Mouse (Mus musculus): ENCODE data around the gene Ppp1r7. TPM values are rescaled to one million over a fixed set of nuclear protein-coding genes. Genes with fewer than 3 reads are reported as not detected.
"Not testable (repeated sequence)": the region's sequence is repeated elsewhere in the genome, so short reads cannot be mapped to it uniquely, and the experiment has no call there.

The Ppp1r7 gene
- 10 to 100 TPM; 30.5 to 34.9 TPM for total RNA-seq (2021)

DNA sequence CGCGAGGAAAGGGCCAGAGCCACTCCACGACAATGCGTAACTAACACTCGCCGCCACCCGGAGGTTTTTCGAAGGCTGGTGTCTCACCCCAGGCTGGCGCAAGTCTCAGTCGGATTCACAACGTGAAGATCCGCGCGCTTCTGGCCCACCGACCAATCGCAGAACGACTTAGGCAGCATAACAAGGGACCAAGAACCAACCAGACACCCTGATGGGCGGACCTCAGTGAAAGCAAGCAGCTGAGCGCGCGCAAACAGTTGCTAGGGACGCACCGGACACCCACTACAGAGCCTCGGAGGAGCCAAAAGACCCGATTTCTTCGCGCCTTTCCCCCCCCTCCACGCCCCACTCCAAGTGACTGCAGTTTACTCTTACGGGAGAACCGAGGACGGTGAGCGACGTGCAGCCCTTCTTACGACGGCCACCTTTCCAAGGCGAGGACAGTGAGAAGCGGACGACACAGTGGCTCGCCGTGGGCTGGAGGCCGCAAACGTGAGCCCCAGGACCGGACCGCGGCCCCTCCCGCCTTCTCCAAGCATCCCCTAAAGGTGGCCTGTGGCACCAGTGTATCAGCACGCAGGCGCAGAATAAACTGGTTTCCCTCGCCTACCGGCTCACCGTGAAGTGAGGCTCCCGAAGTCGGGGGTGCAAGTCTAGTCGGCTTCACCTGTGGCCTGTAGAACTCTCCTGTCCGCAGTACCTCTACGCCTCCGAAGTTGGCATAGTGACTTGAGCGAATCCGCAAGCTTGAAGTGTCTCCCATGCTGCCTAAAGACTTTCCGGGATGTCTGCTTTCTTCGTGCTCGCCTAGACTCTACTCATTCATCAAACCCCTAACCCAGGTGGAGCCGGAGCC is at the start of gene Ppp1r7, which contains the start of gene Pask:
Gene Ppp1r7, plus strand, starts transcription at position 207 of the 856 bp plus-strand sequence.
Gene Pask, minus strand, starts transcription at position 835 of the 856 bp plus-strand sequence.
- peak; percentile 95 for DNase-seq

DNA sequence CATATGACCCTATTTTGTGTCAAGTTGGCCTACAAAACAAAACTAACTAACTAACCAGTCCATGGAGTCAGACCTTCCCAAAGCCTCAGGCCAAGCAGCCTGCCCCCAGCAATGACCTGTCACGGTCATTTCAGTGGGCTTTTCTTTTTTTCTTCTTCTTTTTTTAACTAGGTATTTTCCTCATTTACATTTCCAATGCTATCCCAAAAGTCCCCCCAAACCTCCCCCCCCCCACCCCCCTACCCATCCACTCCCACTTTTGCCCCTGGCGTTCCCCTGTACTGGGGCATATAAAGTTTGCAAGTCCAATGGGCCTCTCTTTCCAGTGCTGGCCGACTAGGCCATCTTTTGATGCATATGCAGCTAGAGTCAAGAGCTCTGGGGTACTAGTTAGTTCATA is 48.2 kb upstream of the Ppp1r7 start:
- not testable (repeated sequence) for DNase-seq

DNA sequence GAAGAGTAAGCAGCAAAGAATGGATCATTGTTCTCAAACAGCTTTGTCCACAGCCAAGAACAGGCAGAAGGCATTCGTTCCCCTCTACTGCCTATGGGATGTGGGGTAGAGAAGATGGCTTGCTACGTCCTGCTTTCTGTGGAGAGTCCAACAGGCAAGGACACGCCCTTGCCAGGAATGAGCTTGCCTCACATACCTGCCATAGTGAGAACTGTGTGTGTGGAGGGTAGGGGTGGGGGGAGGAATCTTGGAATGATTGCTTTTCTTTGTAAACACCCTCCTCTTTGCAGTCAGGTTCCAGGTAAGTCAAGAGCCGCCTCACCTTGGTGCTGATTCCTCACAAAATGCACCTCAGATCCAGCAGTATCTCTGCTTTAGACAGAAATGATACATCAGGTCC is 42.9 kb upstream of the Ppp1r7 start:
- DNase-seq = no peak

DNA sequence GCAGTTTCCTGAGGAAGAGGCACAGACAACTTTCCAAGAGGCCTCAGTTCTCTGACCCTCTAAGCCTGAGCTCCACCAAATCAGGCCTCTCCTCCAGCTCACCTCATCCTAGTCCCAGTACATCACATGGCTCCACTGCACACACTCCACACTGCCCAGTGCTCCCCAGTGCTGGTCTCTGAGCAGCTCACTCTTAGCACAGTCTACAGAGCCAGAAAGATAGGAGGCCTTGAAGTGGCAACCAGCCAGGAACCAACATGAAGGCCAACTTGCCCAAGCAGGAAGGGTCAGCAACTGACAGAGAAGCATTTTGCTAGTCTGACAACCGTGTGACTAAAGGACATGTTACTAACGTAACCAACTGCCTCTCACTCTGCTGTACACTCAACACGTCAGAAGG is 42.1 kb upstream of the Ppp1r7 start:
- peak; percentile 49 for DNase-seq

DNA sequence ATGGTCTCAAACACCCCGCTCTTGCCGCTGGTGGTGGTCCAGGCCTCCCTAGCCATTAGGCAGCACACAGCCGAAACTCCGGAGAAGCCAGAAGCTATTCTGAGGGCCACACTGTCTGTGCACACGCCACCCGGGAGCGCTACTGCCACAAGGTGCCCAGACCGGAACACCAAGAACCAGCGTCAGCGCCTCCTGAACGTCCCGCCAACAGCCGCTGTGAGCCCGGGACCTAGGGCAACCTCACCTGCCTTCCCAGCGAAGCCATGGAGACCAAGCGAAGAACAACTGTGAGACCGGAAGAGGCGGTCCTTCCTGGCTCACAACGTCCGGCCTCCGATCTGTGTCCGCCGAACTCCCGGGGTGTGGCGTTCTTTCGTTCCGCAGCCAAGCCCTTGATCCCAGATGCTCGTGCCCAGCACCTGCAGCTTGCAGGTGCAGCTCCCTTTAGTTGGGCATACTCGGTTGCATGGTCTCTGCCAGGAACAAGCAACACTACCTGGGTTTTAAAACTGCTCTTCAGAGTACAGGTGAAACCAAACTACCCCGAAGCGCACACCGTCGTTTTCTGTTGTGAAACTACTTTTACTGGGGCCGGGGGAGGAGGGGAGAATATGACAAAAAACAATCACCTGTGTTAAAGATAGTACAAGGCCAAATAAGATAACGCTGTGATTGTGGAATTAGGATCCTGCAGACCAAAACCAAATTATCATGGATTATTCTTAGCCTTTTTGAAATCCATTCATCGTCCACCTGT is 36.9 kb upstream of the Ppp1r7 start, which contains the start of gene Mterf4:
Gene Mterf4, minus strand, starts transcription at position 335 of the 757 bp plus-strand sequence.
- DNase-seq = peak; percentile 85

DNA sequence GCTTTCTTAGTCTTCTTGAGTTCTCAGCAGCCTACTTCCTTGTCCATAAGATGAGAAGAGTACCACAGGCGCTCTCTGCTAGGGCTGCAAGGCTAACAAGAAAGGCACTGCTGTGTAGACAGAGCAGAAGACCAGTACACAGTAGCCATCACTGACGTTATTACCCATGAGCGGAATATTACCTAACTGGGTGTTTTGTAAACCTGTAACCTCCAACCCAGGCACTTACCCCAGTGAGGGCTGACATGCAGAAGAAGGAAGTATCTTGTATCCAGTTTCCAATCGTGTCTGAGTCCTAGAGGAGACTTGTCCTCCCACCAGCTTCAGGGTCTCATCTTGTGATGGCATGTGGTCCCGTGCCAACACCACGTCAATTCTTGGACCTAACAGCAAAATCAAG is 18.7 kb upstream of the Ppp1r7 start:
- DNase-seq = no peak

DNA sequence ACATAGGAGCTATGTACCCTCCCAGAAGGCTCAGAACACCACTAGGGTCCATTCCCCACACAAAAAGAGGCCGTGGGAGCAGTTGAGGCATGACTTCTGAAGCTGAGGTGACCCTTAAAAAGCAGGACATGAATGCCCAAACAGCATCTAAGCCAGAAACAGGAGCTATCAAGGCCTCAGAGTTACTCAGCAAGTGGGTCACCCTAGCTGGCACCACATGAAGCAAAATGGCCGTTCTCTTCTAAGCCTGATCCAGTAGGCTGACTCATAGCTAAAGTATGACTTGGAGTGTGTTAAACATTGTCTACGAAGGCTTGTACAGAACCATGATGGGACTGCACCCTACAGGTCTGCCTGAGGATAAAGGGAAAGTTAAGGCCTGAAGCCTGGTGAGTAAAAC is 16.2 kb upstream of the Ppp1r7 start:
- no peak for DNase-seq

DNA sequence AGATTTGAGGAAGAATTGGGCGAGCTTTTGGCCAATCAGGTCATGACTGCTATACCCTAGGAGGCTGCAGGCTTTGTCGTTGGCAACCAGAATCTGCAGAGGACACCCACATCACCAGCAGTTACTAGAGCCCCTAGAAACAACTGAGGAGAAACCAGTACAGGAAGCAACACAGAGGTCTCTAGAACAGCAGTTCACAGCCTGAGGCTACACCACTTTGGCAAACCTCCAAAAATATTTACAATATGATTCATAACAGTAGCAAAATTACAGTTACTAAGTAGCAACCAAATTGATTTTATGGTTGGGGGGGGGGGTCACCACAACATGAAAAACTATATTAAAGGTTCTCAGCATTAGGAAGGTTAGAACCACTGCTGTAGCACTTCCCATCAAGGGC is 8.0 kb upstream of the Ppp1r7 start:
- no peak for DNase-seq

DNA sequence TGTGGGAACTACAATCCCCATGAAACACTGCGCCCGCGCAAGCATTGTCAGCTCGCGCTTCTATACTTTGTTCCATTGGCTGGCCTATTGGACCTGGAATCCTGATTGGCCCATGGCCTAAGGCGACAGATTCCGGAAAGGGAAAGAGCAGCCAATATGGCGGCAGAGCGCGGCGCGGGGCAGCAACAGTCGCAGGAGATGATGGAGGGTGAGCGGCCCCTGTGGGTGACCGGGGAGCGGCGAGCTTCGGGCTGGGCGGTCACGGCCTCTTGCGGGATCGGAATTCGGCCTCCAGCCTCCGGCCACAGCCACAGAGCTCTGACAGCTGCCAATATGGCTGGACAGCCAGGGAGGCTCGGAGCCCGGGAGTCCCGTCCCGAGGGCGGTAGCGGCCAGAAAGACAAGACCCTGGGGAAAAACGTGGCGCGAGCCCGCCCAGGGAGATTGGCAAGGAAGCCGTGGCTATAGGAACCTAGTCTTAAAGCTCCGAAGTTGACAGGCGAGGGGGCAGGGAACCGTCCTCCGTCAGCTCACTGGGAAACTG is 922 bp downstream of the Ppp1r7 start:
- DNase-seq = peak; percentile 94

DNA sequence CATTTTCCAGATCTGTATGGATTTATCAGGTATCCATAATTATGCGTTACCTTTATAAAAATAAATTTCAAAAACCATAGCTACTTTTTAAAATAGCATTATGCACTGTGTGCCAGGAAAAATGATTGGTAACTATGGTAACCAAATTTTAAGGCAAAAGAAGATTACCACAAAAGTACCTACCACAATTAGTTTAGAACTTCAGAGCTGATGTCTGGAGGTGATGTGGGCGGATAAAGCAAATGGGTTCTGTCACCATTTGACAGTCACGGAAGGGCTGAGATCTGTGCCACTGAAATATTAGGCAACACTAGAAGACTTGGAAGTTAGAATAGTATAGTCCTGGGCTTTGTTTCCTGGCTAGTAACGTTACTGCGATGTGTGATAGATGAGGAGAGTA is 4.5 kb downstream of the Ppp1r7 start:
- no peak for DNase-seq

DNA sequence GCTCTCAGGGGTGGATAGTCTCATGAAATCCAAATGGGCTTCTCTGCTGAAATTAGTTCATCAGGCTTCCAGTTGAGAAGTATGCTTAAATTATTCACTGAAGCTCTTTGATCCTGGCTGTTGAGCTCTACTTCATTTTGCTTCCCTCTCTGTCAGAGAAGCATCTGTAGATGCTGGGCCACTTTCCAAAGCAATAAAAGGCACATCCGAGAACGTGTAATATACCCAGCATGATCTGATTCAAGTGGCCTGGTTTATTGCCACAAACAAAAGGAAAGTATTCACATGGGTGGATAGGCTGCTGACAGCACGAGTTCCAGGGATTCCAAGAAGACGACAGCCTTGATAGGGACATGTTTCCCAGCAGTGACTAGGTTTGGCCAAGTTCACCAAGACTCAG is 7.0 kb downstream of the Ppp1r7 start:
- DNase-seq = no peak

DNA sequence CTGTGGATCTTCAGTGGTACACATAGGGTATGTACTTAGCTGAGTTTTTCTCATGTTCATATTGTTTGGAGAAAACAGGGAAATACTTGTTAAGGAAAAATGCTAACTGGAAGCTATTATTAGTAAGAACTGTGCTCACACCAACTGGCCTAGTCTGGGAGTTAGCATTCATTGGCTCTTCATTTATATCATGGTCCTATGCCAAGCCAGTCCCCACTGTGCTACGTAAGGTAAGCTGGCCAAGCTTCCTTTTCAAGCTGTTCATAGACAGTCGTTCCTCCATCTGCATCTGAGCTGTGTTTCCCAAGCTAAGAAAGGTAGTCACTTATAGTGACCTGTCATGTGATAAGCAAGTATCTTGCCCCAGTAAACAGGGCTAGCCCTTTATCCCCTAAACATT is 10.1 kb downstream of the Ppp1r7 start:
- no peak for DNase-seq

DNA sequence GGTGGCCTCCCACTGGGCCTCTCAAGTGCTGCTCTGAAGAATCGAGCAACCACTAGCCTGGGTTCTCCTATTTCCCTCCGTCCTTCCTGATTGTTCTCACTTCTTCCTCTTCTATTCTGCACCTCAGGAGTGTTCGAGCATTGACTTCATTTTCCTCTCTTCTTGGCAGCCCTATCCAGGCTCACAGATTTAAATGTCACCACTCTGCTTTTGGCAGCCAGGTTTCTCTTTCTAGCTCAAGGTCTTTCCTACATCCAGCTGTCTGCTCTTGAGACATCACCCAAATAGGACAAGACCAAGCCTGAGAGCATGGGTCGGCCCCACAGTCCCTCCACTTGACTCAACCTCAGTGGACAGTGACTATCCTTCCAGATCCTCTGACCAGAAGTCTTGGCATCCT is 20.0 kb downstream of the Ppp1r7 start:
- DNase-seq = no peak

DNA sequence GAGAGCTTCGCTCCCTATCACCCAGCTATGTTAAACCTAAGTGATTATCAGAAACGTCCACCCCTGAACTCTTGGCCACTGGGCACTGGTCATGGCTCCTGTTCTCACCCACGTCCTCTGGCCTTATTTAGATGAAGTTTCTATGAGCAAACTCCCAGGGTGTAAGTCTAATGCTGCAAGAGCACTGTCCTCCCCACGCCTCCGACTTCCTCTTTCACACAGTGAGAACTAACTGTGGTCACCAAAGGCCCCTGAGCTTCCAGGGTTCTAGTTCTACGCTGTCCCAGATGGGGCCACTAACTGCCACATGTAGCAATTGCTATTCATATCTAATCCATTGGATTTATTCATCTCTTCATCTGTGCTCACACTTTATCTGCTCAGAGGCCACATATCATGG is 23.0 kb downstream of the Ppp1r7 start:
- no peak for DNase-seq

DNA sequence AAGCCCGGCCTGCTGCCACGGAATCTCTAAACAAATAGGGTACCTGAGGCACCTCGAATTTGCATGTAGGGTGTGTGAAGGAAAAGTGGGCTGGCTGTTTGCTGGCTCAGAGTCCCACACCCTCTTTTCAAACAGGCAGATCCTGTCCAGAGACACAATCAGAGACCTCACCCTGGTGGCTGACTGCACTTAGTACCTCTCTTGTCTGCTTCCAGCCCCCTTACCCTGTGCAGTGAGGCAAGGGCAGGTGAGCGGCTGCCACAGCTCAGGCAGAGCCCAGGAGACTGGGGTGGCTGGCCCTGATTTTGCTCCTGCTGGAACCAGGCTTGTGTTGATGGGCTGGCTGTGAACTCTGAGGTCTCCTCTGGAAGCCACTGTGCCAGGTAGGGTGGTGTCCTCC is 31.0 kb downstream of the Ppp1r7 start, which contains the start of gene Ano7:
Gene Ano7, plus strand, starts transcription at position 266 of the 400 bp plus-strand sequence.
- DNase-seq = no peak

DNA sequence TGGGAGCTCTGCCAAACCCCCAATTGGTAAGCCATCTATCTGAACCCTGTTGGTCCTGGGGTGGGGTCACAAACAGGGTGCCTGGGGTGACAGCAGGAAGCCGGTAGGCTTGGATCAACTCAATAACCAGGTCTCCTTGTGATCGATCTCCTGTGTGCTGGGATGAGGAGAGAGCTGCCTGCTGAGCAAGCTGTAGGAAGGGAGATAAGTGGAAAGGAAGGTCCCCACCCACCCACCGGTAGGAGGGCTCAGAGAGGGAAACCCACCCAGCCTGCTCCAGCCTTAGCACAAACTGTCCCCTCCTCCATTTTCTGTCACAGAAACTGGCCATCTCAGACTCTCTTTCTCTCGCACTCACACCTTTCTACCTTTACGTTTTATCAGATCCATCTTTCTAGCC is 34.7 kb downstream of the Ppp1r7 start:
- DNase-seq = no peak

DNA sequence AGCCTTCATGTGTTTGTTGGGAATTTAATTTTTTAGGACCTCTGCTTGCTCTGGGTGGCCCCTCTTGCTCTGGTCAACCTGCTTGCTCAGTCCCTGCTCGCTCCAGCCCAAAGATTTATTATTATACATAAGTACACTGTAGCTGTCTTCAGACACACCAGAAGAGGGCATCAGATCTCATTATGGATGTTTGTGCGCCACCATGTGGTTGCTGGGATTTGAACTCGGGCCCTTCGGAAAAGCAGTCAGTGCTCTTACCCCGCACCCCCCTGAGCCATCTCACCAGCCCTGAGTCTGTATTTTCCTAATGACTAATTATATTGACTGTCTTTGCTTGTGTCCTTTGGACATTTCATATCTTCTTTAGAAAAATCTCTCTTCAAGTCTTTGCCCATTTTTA is 36.5 kb downstream of the Ppp1r7 start:
- no peak for DNase-seq

DNA sequence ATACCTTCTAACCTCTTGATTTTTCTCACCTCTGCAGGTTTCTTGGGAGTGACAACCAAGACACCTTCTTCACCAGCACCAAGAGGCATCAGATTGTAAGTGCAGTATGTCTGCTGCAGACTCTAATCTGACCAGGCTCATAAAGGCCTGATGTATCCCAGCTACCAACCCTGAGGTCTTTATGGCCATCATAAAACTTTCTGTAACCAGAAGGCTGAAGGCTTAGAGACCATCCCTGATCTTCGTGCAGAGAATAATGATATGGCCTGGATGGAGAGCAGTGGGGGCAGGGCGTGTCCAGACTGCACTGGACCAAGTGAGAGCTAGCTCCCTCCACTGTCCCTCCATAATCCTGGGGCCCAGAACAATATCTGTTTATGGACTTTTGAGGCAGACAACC is 44.5 kb downstream of the Ppp1r7 start:
- DNase-seq = no peak

DNA sequence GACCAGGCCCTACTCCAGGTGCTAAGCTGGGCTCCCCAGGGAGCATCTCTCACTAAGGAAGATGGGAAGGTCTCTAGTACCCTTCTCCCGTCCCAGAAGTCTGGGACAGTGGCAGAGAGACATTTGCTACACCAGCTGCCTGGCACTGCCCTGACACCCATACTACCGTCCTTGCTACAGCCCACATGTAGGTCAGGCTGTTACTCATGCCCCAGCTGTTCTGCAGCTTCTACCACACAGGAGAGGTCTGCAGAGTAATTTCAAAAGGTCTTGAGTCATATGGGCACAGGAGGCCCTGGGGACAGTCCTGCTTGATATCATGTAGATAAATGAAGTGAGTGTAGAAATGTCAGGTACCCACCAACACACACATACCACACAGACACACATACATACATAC is 46.3 kb downstream of the Ppp1r7 start:
- no peak for DNase-seq

DNA sequence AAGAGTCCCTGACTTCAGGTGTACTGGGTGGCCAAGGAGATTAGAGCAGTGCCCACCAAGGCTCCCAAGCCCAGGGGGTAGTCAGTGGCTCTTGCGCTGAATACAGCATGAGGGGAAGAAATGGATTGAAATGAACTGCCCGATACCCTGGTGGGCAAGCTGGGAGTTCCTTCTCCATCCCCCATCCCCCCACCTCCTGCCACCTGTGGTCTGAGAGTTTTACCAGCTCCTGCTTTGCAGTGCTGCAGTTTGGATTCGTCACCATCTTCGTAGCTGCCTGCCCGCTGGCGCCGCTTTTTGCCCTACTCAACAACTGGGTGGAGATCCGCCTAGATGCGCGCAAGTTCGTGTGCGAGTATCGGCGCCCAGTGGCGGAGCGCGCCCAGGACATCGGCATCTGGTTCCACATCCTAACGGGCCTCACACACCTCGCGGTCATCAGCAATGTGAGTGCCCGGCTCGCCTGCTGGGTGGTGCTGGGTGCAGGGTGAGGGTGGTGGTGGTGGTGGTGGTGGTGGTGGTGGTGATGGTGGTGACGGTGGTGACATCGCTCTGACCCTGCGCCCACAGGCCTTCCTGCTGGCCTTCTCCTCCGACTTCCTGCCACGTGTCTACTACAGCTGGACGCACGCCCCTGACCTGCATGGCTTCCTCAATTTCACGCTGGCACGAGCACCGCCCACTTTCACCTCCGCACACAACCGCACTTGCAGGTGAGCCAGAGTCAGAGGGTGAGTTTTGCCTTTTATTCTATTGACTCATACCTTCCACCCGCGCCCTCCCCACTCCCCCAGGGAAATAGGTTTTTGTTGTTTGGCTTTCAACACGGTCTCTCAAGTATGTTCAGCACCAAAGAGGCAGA is 58.8 kb downstream of the Ppp1r7 start:
- DNase-seq = no peak

DNA sequence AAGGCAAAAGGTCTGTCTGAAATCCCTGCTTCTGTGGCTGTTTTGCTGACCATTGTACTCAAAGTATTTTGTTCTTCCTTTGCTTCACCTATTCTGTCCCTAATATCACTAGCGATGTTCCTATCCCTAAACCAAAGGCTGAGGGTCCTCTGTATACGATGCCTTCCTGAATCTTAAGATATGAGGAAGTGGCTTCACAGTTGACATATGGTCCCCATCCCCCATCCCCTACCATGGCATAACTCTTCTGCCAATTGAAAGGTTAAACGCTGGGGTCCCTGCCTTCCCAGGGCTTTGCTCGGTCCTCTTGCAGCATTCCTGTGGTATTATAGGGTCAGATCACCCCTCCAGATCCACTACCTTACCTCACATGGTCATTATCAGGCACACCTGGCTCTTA is 60.7 kb downstream of the Ppp1r7 start:
- DNase-seq = no peak
